ENCODE assay signal across 28 mouse cellular contexts in genomic region chr13:46654566-46654965, GRCm38 (mm10). TPM values are rescaled to one million over a fixed set of nuclear protein-coding genes. Genes with fewer than 3 reads are reported as not detected.
A peak's percentile ranks its signal among the peaks of the same experiment; 100 is the strongest.
DNase-seq lines count a peak whose midpoint lies in the region; ATAC-seq and TF ChIP-seq lines count a peak whose summit lies in the region.
"Had no signal": no experiment of that assay in that cellular context is flagged by ENCODE, and none has a peak within 500 bp of the region (broad histone marks: within the 10 kb centered on the region; RNA-seq: fewer than 3 reads in every experiment).

No protein-coding gene starts in this region.

- ATAC-seq in forebrain, embryonic 14.5 days, result 0 out of 2 replicates have a peak, but pooled peaks have one; percentile 26
- ATAC-seq in forebrain, embryonic 11.5 days (replicated peaks; ENCODE audit: low FRiP score), result no peak
- ATAC-seq in forebrain, postnatal 0 days, result peak; percentile 61
- ATAC-seq: intestine, embryonic 15.5 days had no signal

- H3K27me3 ChIP-seq in forebrain, embryonic 14.5 days (replicated peaks; ENCODE audit: control insufficient read depth, insufficient read depth, low read length), result no peaks in the 10 kb centered on the region
- no peaks in the 10 kb centered on the region for H3K27me3 ChIP-seq in forebrain, embryonic 11.5 days (ENCODE audit: control insufficient read depth, insufficient read depth, low read length)
- no peaks in the 10 kb centered on the region for H3K27me3 ChIP-seq in forebrain, postnatal 0 days (ENCODE audit: insufficient read depth, low read length)
- H3K27me3 ChIP-seq in forebrain, embryonic 10.5 days (ENCODE audit: poor library complexity, severe bottlenecking), result no peaks in the 10 kb centered on the region
- H3K27me3 ChIP-seq: CH12.LX; embryonic facial prominence, embryonic 12.5 days; embryonic facial prominence, embryonic 15.5 days; heart, embryonic 13.5 days; hindbrain, embryonic 12.5 days; hindbrain, embryonic 15.5 days; intestine, embryonic 15.5 days had no signal

- H3K27ac ChIP-seq in forebrain, embryonic 14.5 days (ENCODE audit: low read depth, low read length), result no peak overlapping the region
- H3K27ac ChIP-seq in forebrain, embryonic 11.5 days (ENCODE audit: low read depth, low read length), result no peak overlapping the region
- H3K27ac ChIP-seq in forebrain, postnatal 0 days (ENCODE audit: low read depth, low read length), result no peak overlapping the region
- H3K27ac ChIP-seq in forebrain, embryonic 10.5 days, result no peak overlapping the region
- peak overlapping the region; percentile 54; the same call in 1 of the 2 replicates for H3K27ac ChIP-seq in layer of hippocampus, adult 2 months
- H3K27ac ChIP-seq: embryonic facial prominence, embryonic 12.5 days; embryonic facial prominence, embryonic 15.5 days; heart, adult 2 months; heart, embryonic 10.5 days; heart, embryonic 13.5 days; hindbrain, embryonic 12.5 days; hindbrain, embryonic 15.5 days; intestine, embryonic 15.5 days had no signal

- peak; percentile 70 for DNase-seq in forebrain, embryonic 14.5 days (ENCODE audit: low spot score)
- no peak for DNase-seq in forebrain, embryonic 11.5 days (ENCODE audit: low spot score)
- DNase-seq in forebrain, postnatal 0 days, result peak; percentile 72
- no peak for DNase-seq in forebrain, embryonic 10.5 days (ENCODE audit: extremely low spot score, low spot score)
- no peak for DNase-seq in layer of hippocampus, adult 2 months (ENCODE audit: low spot score in 2 of 2)
- DNase-seq in layer of hippocampus, postnatal 25 days (ENCODE audit: extremely low spot score in 1 of 2, low spot score in 1 of 2), result no peak
- DNase-seq in retina, embryonic 14.5 days (ENCODE audit: low spot score), result peak; percentile 20
- DNase-seq in embryo, embryonic 11 days, result no peak
- DNase-seq: adrenal gland, adult 2 months; adrenal gland, postnatal 14 days; cerebellum, adult 18-20 months; cerebellum, adult 9-10 months; cerebellum, postnatal 14 days; gastrocnemius, postnatal 10 days; gastrocnemius, postnatal 36 days; heart, adult 2 months; heart, postnatal 14 days; heart, postnatal 4 days; kidney, adult 11 months had no signal

- no peak overlapping the region for H3K4me2 ChIP-seq in forebrain, embryonic 14.5 days (ENCODE audit: low read length)
- no peak overlapping the region for H3K4me2 ChIP-seq in forebrain, embryonic 11.5 days (ENCODE audit: low read depth, low read length, severe bottlenecking)
- no peak overlapping the region for H3K4me2 ChIP-seq in forebrain, postnatal 0 days (ENCODE audit: low read depth)
- H3K4me2 ChIP-seq: embryonic facial prominence, embryonic 12.5 days; embryonic facial prominence, embryonic 15.5 days; heart, embryonic 13.5 days; hindbrain, embryonic 12.5 days; hindbrain, embryonic 15.5 days; intestine, embryonic 15.5 days had no signal

- H3K9me3 ChIP-seq in forebrain, embryonic 14.5 days (replicated peaks; ENCODE audit: control insufficient read depth, low read length), result 0 out of 2 replicates have a peak, but pooled peaks cover 2% of the 10 kb centered on the region
- H3K9me3 ChIP-seq in forebrain, embryonic 11.5 days (ENCODE audit: control insufficient read depth, low read length), result no peaks in the 10 kb centered on the region
- no peaks in the 10 kb centered on the region for H3K9me3 ChIP-seq in forebrain, postnatal 0 days (ENCODE audit: low read length)
- no peaks in the 10 kb centered on the region for H3K9me3 ChIP-seq in forebrain, embryonic 10.5 days
- H3K9me3 ChIP-seq: embryonic facial prominence, embryonic 12.5 days; embryonic facial prominence, embryonic 15.5 days; G1E; heart, embryonic 10.5 days; hindbrain, embryonic 12.5 days; hindbrain, embryonic 15.5 days; intestine, embryonic 15.5 days had no signal

- no peaks in the 10 kb centered on the region for H3K4me1 ChIP-seq in forebrain, embryonic 14.5 days (ENCODE audit: control insufficient read depth, insufficient read depth, low read length)
- no peaks in the 10 kb centered on the region for H3K4me1 ChIP-seq in forebrain, embryonic 11.5 days (replicated peaks; ENCODE audit: control insufficient read depth, insufficient read depth, low read length)
- H3K4me1 ChIP-seq in forebrain, postnatal 0 days (ENCODE audit: insufficient read depth), result no peaks in the 10 kb centered on the region
- peaks cover 5% of the 10 kb centered on the region for H3K4me1 ChIP-seq in forebrain, embryonic 10.5 days
- H3K4me1 ChIP-seq: embryonic facial prominence, embryonic 12.5 days; embryonic facial prominence, embryonic 15.5 days; heart, embryonic 13.5 days; hindbrain, embryonic 12.5 days; hindbrain, embryonic 15.5 days; intestine, embryonic 15.5 days had no signal

- TF ChIP-seq CTCF in forebrain, postnatal 0 days (IDR thresholded peaks at IDR 0.05; ENCODE audit: low read depth), result no peak
- no peak for TF ChIP-seq CTCF in layer of hippocampus, adult 2 months (conservative IDR thresholded peaks at IDR 0.05)

- H3K4me3 ChIP-seq in forebrain, embryonic 14.5 days (ENCODE audit: low read depth, low read length), result no peak overlapping the region
- no peak overlapping the region for H3K4me3 ChIP-seq in forebrain, embryonic 11.5 days (ENCODE audit: low read depth, low read length)
- H3K4me3 ChIP-seq in forebrain, postnatal 0 days (ENCODE audit: low read depth, low read length), result no peak overlapping the region
- H3K4me3 ChIP-seq in forebrain, embryonic 10.5 days, result no peak overlapping the region
- no peak overlapping the region for H3K4me3 ChIP-seq in layer of hippocampus, adult 2 months
- H3K4me3 ChIP-seq: embryonic facial prominence, embryonic 12.5 days; embryonic facial prominence, embryonic 15.5 days; heart, adult 2 months; heart, embryonic 10.5 days; heart, embryonic 13.5 days; hindbrain, embryonic 12.5 days; hindbrain, embryonic 15.5 days; intestine, embryonic 15.5 days had no signal

- no peak overlapping the region for H3K9ac ChIP-seq in forebrain, embryonic 14.5 days (ENCODE audit: low read length)
- no peak overlapping the region for H3K9ac ChIP-seq in forebrain, embryonic 11.5 days (ENCODE audit: low read length)
- no peak overlapping the region for H3K9ac ChIP-seq in forebrain, postnatal 0 days
- H3K9ac ChIP-seq: embryonic facial prominence, embryonic 12.5 days; embryonic facial prominence, embryonic 15.5 days; heart, embryonic 13.5 days; hindbrain, embryonic 12.5 days; hindbrain, embryonic 15.5 days; intestine, embryonic 15.5 days had no signal

- H3K36me3 ChIP-seq in forebrain, embryonic 14.5 days (ENCODE audit: control insufficient read depth, insufficient read depth, low read length), result no peaks in the 10 kb centered on the region
- H3K36me3 ChIP-seq in forebrain, embryonic 11.5 days (ENCODE audit: control insufficient read depth, insufficient read depth, low read length), result no peaks in the 10 kb centered on the region
- H3K36me3 ChIP-seq in forebrain, postnatal 0 days (ENCODE audit: insufficient read depth), result no peaks in the 10 kb centered on the region
- H3K36me3 ChIP-seq in forebrain, embryonic 10.5 days (replicated peaks), result no peaks in the 10 kb centered on the region
- H3K36me3 ChIP-seq: embryonic facial prominence, embryonic 12.5 days; embryonic facial prominence, embryonic 15.5 days; G1E; hindbrain, embryonic 12.5 days; hindbrain, embryonic 15.5 days; intestine, embryonic 15.5 days had no signal

- 51% methylated on average over 5 of the region's 5 CpGs for WGBS in forebrain, embryonic 14.5 days
- WGBS in forebrain, embryonic 11.5 days, result 71% methylated on average over 5 of the region's 5 CpGs
- 34% methylated on average over 5 of the region's 5 CpGs for WGBS in forebrain, postnatal 0 days
- 75% methylated on average over 5 of the region's 5 CpGs for WGBS in forebrain, embryonic 10.5 days

RNA-seq across cellular contexts. Expression of gene Fam8a1, which starts 14.8 kb away (rescaled TPM):
- polyA plus RNA-seq in forebrain, embryonic 14.5 days (2014; fragmentation: Nextera tagmentation; extraction: Ambion mirVana), result 13.6 and 14.9 TPM in 2 replicates
- 9.3 and 10.8 TPM in 2 replicates for polyA plus RNA-seq in forebrain, embryonic 11.5 days (2014; fragmentation: Nextera tagmentation; extraction: Ambion mirVana)
- total RNA-seq in forebrain, postnatal 0 days (2014; rRNA removed), result 63.0 and 73.8 TPM in 2 replicates
- polyA plus RNA-seq in forebrain, postnatal 0 days (2015; fragmentation: Nextera tagmentation; extraction: Ambion mirVana), result 13.6 and 18.8 TPM in 2 replicates
- 6.7 and 7.4 TPM in 2 replicates for polyA plus RNA-seq in forebrain, embryonic 10.5 days (2016; fragmentation: Nextera tagmentation; extraction: Ambion mirVana)
- total RNA-seq in layer of hippocampus, adult 2 months (2021), result 10 to 100 TPM; 74.7 to 76.5 TPM
- 10 to 100 TPM; 74.0 to 74.1 TPM for total RNA-seq in layer of hippocampus, postnatal 25 days (2021)

Comparison
In these comparisons a context has a peak if more than half of its experiments do, and no peak if none do; other contexts are left out.
1. DNase-seq: peak in forebrain, embryonic 14.5 days (single experiment), forebrain, postnatal 0 days (single experiment) and retina, embryonic 14.5 days (single experiment); none in forebrain, embryonic 11.5 days (single experiment), forebrain, embryonic 10.5 days (single experiment), layer of hippocampus, adult 2 months (0 of 2), layer of hippocampus, postnatal 25 days (0 of 2) and embryo, embryonic 11 days (single experiment).